Mouse (Mus musculus): ENCODE data around the gene Lsm10. TPM values are rescaled to one million over a fixed set of nuclear protein-coding genes. Genes with fewer than 3 reads are reported as not detected.

Lsm10 gene
- total and polyA plus RNA-seq, 3 experiments: 35.0 to 49.6 TPM; not detected in 1

DNA sequence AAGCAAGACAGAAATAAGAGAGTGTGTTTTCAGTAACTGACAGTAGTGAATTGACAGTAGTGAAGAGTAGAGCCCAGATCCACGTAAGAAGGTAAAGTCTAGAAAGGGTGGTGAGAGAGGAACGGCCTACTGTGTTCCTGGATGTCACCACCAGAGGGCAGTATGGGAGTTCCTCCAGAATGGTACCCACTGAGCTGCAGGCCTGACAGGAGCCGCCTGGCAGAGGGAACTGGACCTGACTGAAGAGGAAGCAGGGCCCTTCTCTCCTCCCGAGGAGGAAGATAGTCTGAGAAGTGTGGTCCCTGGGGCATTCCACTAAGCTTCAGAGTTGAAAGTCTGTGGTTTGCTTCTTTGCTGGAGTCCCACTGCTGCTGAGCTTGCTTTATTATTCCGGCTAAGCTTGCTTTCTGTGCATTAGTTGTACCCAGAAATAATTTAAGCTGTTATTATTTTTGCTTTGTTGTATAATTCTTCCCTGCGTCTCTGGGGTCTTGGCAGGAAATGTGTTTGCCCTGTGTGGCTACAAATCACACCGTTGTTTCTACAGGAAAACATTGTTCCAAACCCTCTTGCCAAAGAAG, 10.3 kb upstream of the Lsm10 start (continued):
- TF ChIP-seq USF1 (IDR thresholded peaks at IDR 0.05; ENCODE audit: low read depth, low read length) (no peak), NELFE (IDR thresholded peaks at IDR 0.05; ENCODE audit: low read depth, low read length) (no peak)

DNA sequence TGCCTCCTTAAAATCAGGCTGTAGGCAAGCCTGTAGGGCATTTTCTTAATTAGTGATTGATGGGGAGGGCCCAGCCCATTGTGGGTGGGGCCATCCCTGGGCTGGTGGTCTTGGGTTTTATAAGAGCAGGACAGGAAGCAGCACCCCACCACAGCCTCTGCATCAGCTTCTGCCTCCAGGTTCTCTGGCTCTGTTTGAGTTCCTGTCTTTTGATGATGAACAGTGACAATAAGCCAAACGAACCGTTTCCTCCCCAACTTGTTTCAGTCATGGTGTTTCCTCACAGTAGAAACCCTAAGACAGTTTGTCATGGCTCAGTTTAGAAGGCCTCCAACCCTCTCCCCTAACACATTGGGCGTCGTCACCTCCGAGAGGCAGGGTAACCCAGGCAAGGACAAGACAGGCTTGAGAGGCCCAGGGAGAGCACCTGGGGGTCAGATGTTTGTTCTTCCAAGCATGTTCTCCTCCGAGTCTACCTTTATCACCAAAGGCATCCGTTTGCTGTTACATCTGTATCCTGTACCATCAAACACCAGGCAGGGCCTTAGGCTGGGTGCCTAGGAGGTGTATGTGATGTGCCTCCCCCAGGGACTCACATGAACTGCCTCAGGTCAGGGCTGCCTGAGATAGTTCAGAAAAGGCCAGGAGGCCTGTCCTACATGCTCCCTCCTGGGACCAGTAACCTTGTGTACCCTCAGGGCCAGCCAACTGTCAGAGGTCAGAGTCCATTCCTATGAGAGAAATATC, 6.1 kb upstream of the Lsm10 start:
- TF ChIP-seq POLR2A (IDR thresholded peaks at IDR 0.05; ENCODE audit: control insufficient read depth in 1 of 2, insufficient read depth in 1 of 2, low read depth in 1 of 2, low read length in 2 of 2, poor library complexity in 1 of 2): no peak
- TF ChIP-seq ZNF384 (IDR thresholded peaks at IDR 0.05; ENCODE audit: low read depth, low read length): no peak
- no peak for TF ChIP-seq RAD21 (IDR thresholded peaks at IDR 0.05; ENCODE audit: low read depth, low read length)
- no peak for TF ChIP-seq MEF2A (IDR thresholded peaks at IDR 0.05; ENCODE audit: extremely low read depth, insufficient replicate concordance, low read depth, low read length, poor library complexity, severe bottlenecking)
- no peak for TF ChIP-seq SMC3 (IDR thresholded peaks at IDR 0.05; ENCODE audit: low read depth, low read length)
- TF ChIP-seq HCFC1 (IDR thresholded peaks at IDR 0.05; ENCODE audit: low read depth, low read length): no peak
- no peak for TF ChIP-seq NRF1 (IDR thresholded peaks at IDR 0.05; ENCODE audit: insufficient read depth, low read depth, low read length, poor library complexity, severe bottlenecking)
- TF ChIP-seq JUND (IDR thresholded peaks at IDR 0.05; ENCODE audit: low read depth, low read length): no peak
- TF ChIP-seq GATA1 (IDR thresholded peaks at IDR 0.05; ENCODE audit: low read depth, low read length): no peak
- no peak for TF ChIP-seq MAFK (IDR thresholded peaks at IDR 0.05; ENCODE audit: borderline replicate concordance, low read depth, low read length)
- TF ChIP-seq GABPA (IDR thresholded peaks at IDR 0.05; ENCODE audit: low read depth, low read length): no peak
- no peak for TF ChIP-seq CHD2 (IDR thresholded peaks at IDR 0.05; ENCODE audit: low read length)
- TF ChIP-seq TBP (IDR thresholded peaks at IDR 0.05; ENCODE audit: low read depth, low read length): no peak
- no peaks in the 10 kb centered on the region for H3K36me3 ChIP-seq (ENCODE audit: control insufficient read depth in 1 of 2, insufficient read depth in 2 of 2, low read length in 2 of 2)
- no peak overlapping the region for H3K4me3 ChIP-seq (ENCODE audit: control insufficient read depth in 1 of 2, insufficient read depth in 1 of 2, low read depth in 2 of 2, low read length in 2 of 2)
- no peak overlapping the region for H3K27ac ChIP-seq (ENCODE audit: control insufficient read depth, low read depth, low read length)
- no peaks in the 10 kb centered on the region for H3K4me1 ChIP-seq (ENCODE audit: control insufficient read depth in 1 of 2, insufficient read depth in 2 of 2, low read length in 2 of 2)
- no peaks in the 10 kb centered on the region for H3K9me3 ChIP-seq (replicated peaks; ENCODE audit: insufficient read depth, low read length)
- DNase-seq (ENCODE audit: low read depth, low spot score): no peak
- H3K27me3 ChIP-seq (ENCODE audit: control insufficient read depth in 1 of 2, insufficient read depth in 2 of 2, low read length in 2 of 2): no peaks in the 10 kb centered on the region
- H3K79me2 ChIP-seq (ENCODE audit: control insufficient read depth, insufficient read depth, low read length, poor library complexity): no peaks in the 10 kb centered on the region
- H3K9ac ChIP-seq (ENCODE audit: control insufficient read depth, low read depth, low read length, poor library complexity, severe bottlenecking): no peak overlapping the region

DNA sequence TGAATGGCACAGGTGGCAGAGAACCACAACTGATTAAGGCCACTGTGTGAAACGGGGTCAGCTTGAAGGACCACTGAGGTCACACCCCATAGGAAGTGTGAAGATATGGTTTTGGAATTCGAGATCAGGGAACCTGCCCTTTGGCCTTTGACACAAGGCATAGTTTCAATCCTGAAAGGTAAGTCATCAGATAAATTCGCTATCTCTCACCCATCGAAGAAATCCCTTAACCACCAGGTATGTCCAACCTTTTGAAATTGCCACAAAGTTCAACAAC, 5.6 kb upstream of the Lsm10 start:
- TF ChIP-seq NELFE (IDR thresholded peaks at IDR 0.05; ENCODE audit: low read depth, low read length) (no peak), ZKSCAN1 (IDR thresholded peaks at IDR 0.05; ENCODE audit: low read depth, low read length) (no peak)
- Histone ChIP-seq H3K36me3 (ENCODE audit: control insufficient read depth in 1 of 2, insufficient read depth in 2 of 2, low read length in 2 of 2) (no peaks in the 10 kb centered on the region), H3K27me3 (ENCODE audit: control insufficient read depth in 1 of 2, insufficient read depth in 2 of 2, low read length in 2 of 2) (no peaks in the 10 kb centered on the region), H3K9me3 (replicated peaks; ENCODE audit: insufficient read depth, low read length) (no peaks in the 10 kb centered on the region), H3K27ac (ENCODE audit: control insufficient read depth, low read depth, low read length) (no peak overlapping the region), H3K4me3 (ENCODE audit: control insufficient read depth in 1 of 2, insufficient read depth in 1 of 2, low read depth in 2 of 2, low read length in 2 of 2) (no peak overlapping the region), H3K9ac (ENCODE audit: control insufficient read depth, low read depth, low read length, poor library complexity, severe bottlenecking) (no peak overlapping the region), H3K79me2 (ENCODE audit: control insufficient read depth, insufficient read depth, low read length, poor library complexity) (no peaks in the 10 kb centered on the region), H3K4me1 (ENCODE audit: control insufficient read depth in 1 of 2, insufficient read depth in 2 of 2, low read length in 2 of 2) (no peaks in the 10 kb centered on the region)
- no peak for DNase-seq (ENCODE audit: low read depth, low spot score)
